Mouse (Mus musculus): ENCODE measurements around the gene Tbx21. TPM values are rescaled to one million over a fixed set of nuclear protein-coding genes. Genes with fewer than 3 reads are reported as not detected.

Gene Tbx21
- 0.43 and 0.75 TPM in 2 replicates for polyA plus RNA-seq (2012; rRNA removed)

GRCm38 (mm10) chr11:97114671-97115601 is at the start of gene Tbx21:
Gene Tbx21 (minus strand): TSS chr11:97115331.

DNA sequence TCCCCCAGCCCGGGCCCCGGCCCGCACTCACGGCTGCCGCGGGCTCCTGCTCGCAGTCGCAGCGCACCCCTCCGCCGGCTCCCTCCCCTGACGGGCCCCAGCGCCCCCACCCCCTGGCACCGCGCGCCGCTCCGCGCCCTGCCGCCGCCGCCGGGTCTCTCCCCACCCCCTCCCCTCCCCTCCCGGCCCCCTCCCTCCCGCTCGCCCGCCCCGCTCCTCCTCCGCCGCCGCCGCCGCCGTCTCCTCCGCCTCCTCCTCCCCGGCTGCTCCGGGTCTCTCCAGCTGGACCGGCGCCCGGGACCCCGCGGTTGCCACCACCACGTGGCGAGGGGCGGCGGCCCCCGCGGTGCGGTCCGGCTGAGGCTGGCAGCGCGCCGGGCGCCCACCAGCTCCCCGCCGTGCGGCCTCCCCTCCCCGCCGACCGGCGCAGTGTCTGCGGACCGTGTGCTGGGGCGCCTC is 36.2 kb upstream of the Tbx21 start, which contains the start of gene Tbkbp1:
Gene Tbkbp1, minus strand, starts transcription at position 153 of the 459 bp plus-strand sequence.

GRCm38 (mm10) chr11:97050216-97050943 is 64.8 kb downstream of the Tbx21 start, which contains the start of gene Osbpl7:
Gene Osbpl7 (plus strand): TSS chr11:97050628.

Other genes starting within 250 kb of the Tbx21 start
- 60.2 and 65.7 TPM in 2 replicates for gene Cdk5rap3, start 198.8 kb downstream of the Tbx21 start, polyA plus RNA-seq (2012; rRNA removed)
- gene Prr15l, start 187.2 kb downstream of the Tbx21 start, polyA plus RNA-seq (2012; rRNA removed), result 10.8 and 20.4 TPM in 2 replicates
- 55.7 and 83.0 TPM in 2 replicates for gene Pnpo, start 171.3 kb downstream of the Tbx21 start, polyA plus RNA-seq (2012; rRNA removed)
- gene Sp2, start 132.4 kb downstream of the Tbx21 start, polyA plus RNA-seq (2012; rRNA removed), result 13.0 and 18.2 TPM in 2 replicates
- 0.41 and 0.48 TPM in 2 replicates for gene Sp6, start 101.9 kb downstream of the Tbx21 start, polyA plus RNA-seq (2012; rRNA removed)
- 47.9 and 54.8 TPM in 2 replicates for gene Scrn2, start 85.4 kb downstream of the Tbx21 start, polyA plus RNA-seq (2012; rRNA removed)
- gene Lrrc46, start 73.9 kb downstream of the Tbx21 start, polyA plus RNA-seq (2012; rRNA removed), result 4.8 and 4.9 TPM in 2 replicates
- gene Mrpl10, start 73.8 kb downstream of the Tbx21 start, polyA plus RNA-seq (2012; rRNA removed), result 92.3 and 113 TPM in 2 replicates
- 15.7 and 17.9 TPM in 2 replicates for gene Osbpl7, start 64.7 kb downstream of the Tbx21 start, polyA plus RNA-seq (2012; rRNA removed)
- gene Tbkbp1, start 36.2 kb upstream of the Tbx21 start, polyA plus RNA-seq (2012; rRNA removed), result 30.1 and 40.3 TPM in 2 replicates
- 32.3 and 39.8 TPM in 2 replicates for gene Kpnb1, start 72.5 kb upstream of the Tbx21 start, polyA plus RNA-seq (2012; rRNA removed)
- 25.6 and 48.4 TPM in 2 replicates for gene Npepps, start 165.3 kb upstream of the Tbx21 start, polyA plus RNA-seq (2012; rRNA removed)
- gene Mrpl45, start 200.4 kb upstream of the Tbx21 start, polyA plus RNA-seq (2012; rRNA removed), result 8.5 and 11.9 TPM in 2 replicates
- gene Gpr179, start 236.7 kb upstream of the Tbx21 start, polyA plus RNA-seq (2012; rRNA removed), result 0.46 and 0.54 TPM in 2 replicates
- 19.6 and 19.8 TPM in 2 replicates for gene Socs7, start 247.2 kb upstream of the Tbx21 start, polyA plus RNA-seq (2012; rRNA removed)

Data from ovary, adult 2 months (tissue).